In the genomic region with DNA sequence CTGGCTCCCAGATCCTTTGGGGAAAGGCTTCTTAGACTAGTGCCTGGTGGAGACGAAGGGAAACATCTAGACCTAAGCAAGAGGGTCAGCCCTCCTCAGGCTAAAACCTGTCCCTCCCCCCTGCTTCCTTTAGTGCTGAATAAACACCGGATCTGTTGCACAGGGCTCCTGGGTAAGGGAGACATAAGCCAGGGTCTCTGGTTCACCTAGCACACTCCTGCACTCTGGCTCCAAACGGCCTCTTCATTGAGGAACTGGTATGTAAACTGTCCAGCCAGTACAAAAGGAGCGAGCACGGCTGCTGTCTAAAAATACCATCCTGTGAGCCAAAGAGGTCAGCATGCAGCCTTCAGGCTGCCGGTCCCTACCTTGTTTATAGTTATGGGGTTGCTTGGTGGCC, we compare ENCODE assay signal across 8 mouse cellular contexts.
DNase-seq lines count a peak whose midpoint lies in the region; ATAC-seq lines count a peak whose summit lies in the region.

No protein-coding gene starts in this region.

- H3K4me1 ChIP-seq in hindbrain, embryonic 10.5 days (replicated peaks) = peaks cover 33% of the 10 kb centered on the region
- peaks cover 7% of the 10 kb centered on the region; the same call in 1 of the 2 replicates for H3K4me1 ChIP-seq in hindbrain, embryonic 12.5 days
- H3K4me1 ChIP-seq in embryonic facial prominence, embryonic 13.5 days = peaks cover 19% of the 10 kb centered on the region
- H3K4me1 ChIP-seq in intestine, embryonic 14.5 days (replicated peaks; ENCODE audit: control insufficient read depth, insufficient read depth, low read length) = peaks cover 21% of the 10 kb centered on the region
- H3K4me1 ChIP-seq in midbrain, embryonic 15.5 days = no peaks in the 10 kb centered on the region

- WGBS in hindbrain, embryonic 10.5 days = 62% methylated on average over 6 of the region's 6 CpGs
- WGBS in hindbrain, embryonic 12.5 days = 60% methylated on average over 6 of the region's 6 CpGs
- 39% methylated on average over 6 of the region's 6 CpGs for WGBS in embryonic facial prominence, embryonic 13.5 days
- 17% methylated on average over 6 of the region's 6 CpGs for WGBS in intestine, embryonic 14.5 days
- 61% methylated on average over 6 of the region's 6 CpGs for WGBS in midbrain, embryonic 15.5 days

- DNase-seq in hindbrain, embryonic 10.5 days (ENCODE audit: low spot score) = no peak
- no peak for DNase-seq in intestine, embryonic 14.5 days (ENCODE audit: low spot score)
- DNase-seq in lung, postnatal 14 days = peak; percentile 39
- DNase-seq in gastrocnemius, postnatal 14 days = no peak
- DNase-seq in cerebellum, postnatal 36 days = no peak

- H3K36me3 ChIP-seq in hindbrain, embryonic 10.5 days = peaks cover 3% of the 10 kb centered on the region; the same call in 1 of the 2 replicates
- H3K36me3 ChIP-seq in hindbrain, embryonic 12.5 days = no peaks in the 10 kb centered on the region
- 0 out of 2 replicates have a peak, but pooled peaks cover 3% of the 10 kb centered on the region for H3K36me3 ChIP-seq in embryonic facial prominence, embryonic 13.5 days
- H3K36me3 ChIP-seq in intestine, embryonic 14.5 days (ENCODE audit: control insufficient read depth, insufficient read depth, low read length) = no peaks in the 10 kb centered on the region
- no peaks in the 10 kb centered on the region for H3K36me3 ChIP-seq in midbrain, embryonic 15.5 days (replicated peaks)

- no peaks in the 10 kb centered on the region for H3K27me3 ChIP-seq in hindbrain, embryonic 10.5 days (ENCODE audit: insufficient read depth, poor library complexity, severe bottlenecking)
- H3K27me3 ChIP-seq in hindbrain, embryonic 12.5 days = no peaks in the 10 kb centered on the region
- H3K27me3 ChIP-seq in embryonic facial prominence, embryonic 13.5 days = no peaks in the 10 kb centered on the region
- H3K27me3 ChIP-seq in intestine, embryonic 14.5 days (replicated peaks; ENCODE audit: control insufficient read depth, insufficient read depth, low read length) = no peaks in the 10 kb centered on the region
- no peaks in the 10 kb centered on the region for H3K27me3 ChIP-seq in midbrain, embryonic 15.5 days (replicated peaks)

- peak overlapping the region; percentile 64 for H3K27ac ChIP-seq in hindbrain, embryonic 10.5 days
- no peak overlapping the region for H3K27ac ChIP-seq in hindbrain, embryonic 12.5 days
- H3K27ac ChIP-seq in embryonic facial prominence, embryonic 13.5 days = peak overlapping the region; percentile 41; the same call in 1 of the 2 replicates
- peak overlapping the region; percentile 60 for H3K27ac ChIP-seq in intestine, embryonic 14.5 days (ENCODE audit: low read depth)
- H3K27ac ChIP-seq in midbrain, embryonic 15.5 days = no peak overlapping the region

- intact Hi-C loops in gastrocnemius, postnatal 14 days (cut with DNase I; ENCODE audit: low total_unique reads) = no loop called here

- no peak overlapping the region for H3K4me2 ChIP-seq in hindbrain, embryonic 12.5 days (replicated peaks)
- H3K4me2 ChIP-seq in embryonic facial prominence, embryonic 13.5 days = no peak overlapping the region
- H3K4me2 ChIP-seq in intestine, embryonic 14.5 days (ENCODE audit: low read length) = no peak overlapping the region
- no peak overlapping the region for H3K4me2 ChIP-seq in midbrain, embryonic 15.5 days

- no peak overlapping the region for H3K9ac ChIP-seq in hindbrain, embryonic 12.5 days
- no peak overlapping the region for H3K9ac ChIP-seq in embryonic facial prominence, embryonic 13.5 days
- H3K9ac ChIP-seq in intestine, embryonic 14.5 days (ENCODE audit: low read length) = no peak overlapping the region
- H3K9ac ChIP-seq in midbrain, embryonic 15.5 days = no peak overlapping the region

- H3K9me3 ChIP-seq in hindbrain, embryonic 10.5 days = no peaks in the 10 kb centered on the region
- no peaks in the 10 kb centered on the region for H3K9me3 ChIP-seq in hindbrain, embryonic 12.5 days (replicated peaks)
- H3K9me3 ChIP-seq in embryonic facial prominence, embryonic 13.5 days = no peaks in the 10 kb centered on the region
- H3K9me3 ChIP-seq in intestine, embryonic 14.5 days (ENCODE audit: control insufficient read depth, low read length) = no peaks in the 10 kb centered on the region
- H3K9me3 ChIP-seq in midbrain, embryonic 15.5 days = no peaks in the 10 kb centered on the region

- no peak overlapping the region for H3K4me3 ChIP-seq in hindbrain, embryonic 10.5 days
- no peak overlapping the region for H3K4me3 ChIP-seq in hindbrain, embryonic 12.5 days
- no peak overlapping the region for H3K4me3 ChIP-seq in embryonic facial prominence, embryonic 13.5 days
- no peak overlapping the region for H3K4me3 ChIP-seq in intestine, embryonic 14.5 days (ENCODE audit: low read depth, low read length)
- no peak overlapping the region for H3K4me3 ChIP-seq in midbrain, embryonic 15.5 days

- ATAC-seq in hindbrain, embryonic 12.5 days (ENCODE audit: low FRiP score) = no peak
- ATAC-seq in embryonic facial prominence, embryonic 13.5 days (ENCODE audit: insufficient number of reproducible peaks, insufficient read depth, low FRiP score, low TSS enrichment, low read depth) = no peak
- ATAC-seq in intestine, embryonic 14.5 days (replicated peaks; ENCODE audit: low FRiP score, low TSS enrichment, low read depth) = 0 out of 2 replicates have a peak, but pooled peaks have one; percentile 45
- no peak for ATAC-seq in midbrain, embryonic 15.5 days (replicated peaks)

Comparison
In these comparisons a context has a peak if more than half of its experiments do, and no peak if none do; other contexts are left out.
1. H3K27ac ChIP-seq: peak in hindbrain, embryonic 10.5 days (single experiment), embryonic facial prominence, embryonic 13.5 days (single experiment) and intestine, embryonic 14.5 days (single experiment); none in hindbrain, embryonic 12.5 days (single experiment) and midbrain, embryonic 15.5 days (single experiment).